Mouse (Mus musculus) liver, postnatal 0 days (tissue): ENCODE results near the gene Klhdc1.

Experiments
- CTCF ChIP-seq: sonication (generic); IDR thresholded peaks from 2 replicates; pipeline ENCODE4 v1.5.1; 2016; ENCODE audit warnings: antibody characterized with exemption, low read depth
- EP300 ChIP-seq: IDR thresholded peaks from 2 replicates; pipeline ENCODE4 v1.6.1; 2016; ENCODE audit warnings: antibody characterized with exemption, low read depth, mild to moderate bottlenecking

- TF ChIP-seq CTCF (no peak), EP300 (no peak)
Observed at GRCm38 (mm10) chr12:69241771-69242431, 925 bp downstream of the Klhdc1 start.
